Mouse (Mus musculus) embryonic facial prominence, embryonic 14.5 days (tissue): ENCODE results near the gene Rhobtb1. TPM values are rescaled to one million over a fixed set of nuclear protein-coding genes. Genes with fewer than 3 reads are reported as not detected.

ENCODE experiments used
- ATAC-seq: fragments of 200-750 bp; cut with Nextera tagmentation; 2 replicates; pipeline ENCODE4 v1.8.0; 2017; ENCODE audit warnings: low read depth, moderate number of reproducible peaks, moderate TSS enrichment
- DNase-seq: peaks from one replicate; pipeline ENCODE4 v3.0.0-alpha.2; 2015; ENCODE audit warnings: low spot score
- H3K27ac ChIP-seq: fragments of 300-500 bp; sonication (generic); replicated peaks from 2 replicates; pipeline ENCODE4 v1.5.1; 2014; ENCODE audit warnings: low read depth, mild to moderate bottlenecking, low read length, moderate library complexity
- H3K27me3 ChIP-seq: fragments of 300-500 bp; sonication (generic); replicated peaks from 2 replicates; pipeline ENCODE4 v1.6.1; 2014; ENCODE audit warnings: low read length; ENCODE audit not compliant: control insufficient read depth, insufficient read depth
- H3K36me3 ChIP-seq: fragments of 300-500 bp; sonication (generic); 2 replicates; pipeline ENCODE4 v1.6.1; 2014; ENCODE audit warnings: low read length, mixed read lengths; ENCODE audit not compliant: control insufficient read depth, insufficient read depth
- H3K4me1 ChIP-seq: fragments of 300-500 bp; sonication (generic); 2 replicates; pipeline ENCODE4 v1.6.1; 2014; ENCODE audit warnings: antibody characterized with exemption, low read length; ENCODE audit not compliant: control insufficient read depth, insufficient read depth
- H3K4me2 ChIP-seq: fragments of 300-500 bp; sonication (generic); 2 replicates; pipeline ENCODE4 v1.6.1; 2014; ENCODE audit warnings: low read depth, mild to moderate bottlenecking, low read length, moderate library complexity, mixed read lengths
- H3K4me3 ChIP-seq: fragments of 300-500 bp; sonication (generic); 2 replicates; pipeline ENCODE4 v1.5.1; 2014; ENCODE audit warnings: low read depth, mild to moderate bottlenecking, low read length
- H3K9ac ChIP-seq: fragments of 300-500 bp; sonication (generic); 2 replicates; pipeline ENCODE4 v1.6.1; 2014; ENCODE audit warnings: low read depth, mild to moderate bottlenecking, low read length, moderate library complexity, mixed read lengths
- H3K9me3 ChIP-seq: fragments of 300-500 bp; sonication (generic); 2 replicates; pipeline ENCODE4 v1.6.1; 2016; ENCODE audit warnings: low read length; ENCODE audit not compliant: control insufficient read depth
- WGBS: fragments of 180-500 bp; shearing (Covaris S2); extraction: QIAGEN DNeasy Blood & Tissue Kit; methylation state at CpG from one replicate; pipeline ENCODE4 v1.1.7; 2014; 5-methylcytosine and 5-hydroxymethylcytosine counted together
- polyA plus RNA-seq: library from polyadenylated mRNA; unstranded; fragments of >200 nt; fragmentation: Nextera tagmentation; extraction: Ambion mirVana; gene quantifications from 2 replicates; pipeline ENCODE4 v1.2.1, GENCODE M21; 2014

Rhobtb1 gene
- polyA plus RNA-seq, 1 experiment from 2014 or later: 28.0 TPM

GRCm38 (mm10) chr10:69247311-69248033 is 96.2 kb downstream of the Rhobtb1 start:
- Histone ChIP-seq H3K4me3 (no peak overlapping the region), H3K27me3 (no peaks in the 10 kb centered on the region), H3K9ac (no peak overlapping the region), H3K9me3 (no peaks in the 10 kb centered on the region), H3K4me1 (0 out of 2 replicates have a peak, but pooled peaks cover 4% of the 10 kb centered on the region), H3K27ac (no peak overlapping the region), H3K36me3 (peaks cover 21% of the 10 kb centered on the region), H3K4me2 (no peak overlapping the region)
- ATAC-seq: no peak
- DNase-seq: no peak
- 97% methylated on average over 7 of the region's 7 CpGs for WGBS

DNA sequence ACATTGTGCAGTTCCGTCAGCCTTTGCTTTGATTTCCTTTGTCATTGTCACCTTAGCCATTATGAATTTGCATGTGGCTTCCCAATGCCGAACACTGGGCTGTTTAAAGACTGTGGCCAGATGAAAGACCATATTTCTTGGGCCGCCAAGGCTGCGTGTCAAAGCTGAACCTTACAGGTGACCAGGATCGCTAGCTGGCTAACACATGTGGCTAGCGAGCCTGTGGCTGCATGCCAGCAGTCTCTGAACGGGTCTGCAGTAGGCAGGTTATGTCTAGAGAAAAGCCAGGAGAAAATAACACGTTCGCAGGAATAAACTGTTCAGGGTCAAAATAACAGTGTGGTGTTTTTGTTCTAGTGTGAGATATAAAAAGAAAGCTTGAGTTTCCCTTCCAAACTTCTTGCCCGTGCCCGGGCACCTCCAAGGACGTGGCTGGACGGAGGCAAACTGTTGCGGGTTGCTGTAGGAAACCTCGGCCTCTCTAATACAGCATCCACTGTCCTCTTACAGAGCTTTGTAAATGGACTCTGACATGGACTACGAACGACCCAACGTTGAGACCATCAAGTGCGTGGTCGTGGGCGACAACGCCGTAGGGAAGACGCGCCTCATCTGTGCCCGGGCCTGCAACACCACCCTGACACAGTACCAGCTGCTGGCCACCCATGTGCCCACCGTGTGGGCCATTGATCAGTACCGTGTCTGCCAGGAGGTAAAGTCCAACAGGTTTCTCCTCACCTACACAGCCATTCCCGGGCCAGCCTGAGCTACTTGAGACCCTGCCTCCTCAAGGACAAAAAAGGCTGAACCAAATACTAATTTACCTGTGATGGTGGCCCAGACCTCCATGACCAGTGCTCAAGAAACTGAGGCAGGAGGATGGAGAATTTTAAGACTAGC is 97.3 kb downstream of the Rhobtb1 start:
- no peak overlapping the region for H3K27ac ChIP-seq
- DNase-seq (no peak), ATAC-seq (no peak)
- no peak overlapping the region for H3K9ac ChIP-seq
- H3K36me3 ChIP-seq: peaks cover 21% of the 10 kb centered on the region
- peaks cover 9% of the 10 kb centered on the region for H3K4me1 ChIP-seq
- 87% methylated on average over 29 of the region's 29 CpGs for WGBS
- no peak overlapping the region for H3K4me2 ChIP-seq
- no peaks in the 10 kb centered on the region for H3K27me3 ChIP-seq
- H3K9me3 ChIP-seq: no peaks in the 10 kb centered on the region
- H3K4me3 ChIP-seq: no peak overlapping the region

GRCm38 (mm10) chr10:69251254-69251653 is 100.0 kb downstream of the Rhobtb1 start:
- Histone ChIP-seq H3K4me3 (no peak overlapping the region), H3K27ac (no peak overlapping the region), H3K27me3 (no peaks in the 10 kb centered on the region), H3K4me2 (no peak overlapping the region), H3K9ac (no peak overlapping the region), H3K9me3 (no peaks in the 10 kb centered on the region), H3K4me1 (peaks cover 20% of the 10 kb centered on the region), H3K36me3 (peaks cover 21% of the 10 kb centered on the region)
- ATAC-seq (no peak), DNase-seq (no peak)
- 74% methylated on average over 6 of the region's 6 CpGs for WGBS

DNA sequence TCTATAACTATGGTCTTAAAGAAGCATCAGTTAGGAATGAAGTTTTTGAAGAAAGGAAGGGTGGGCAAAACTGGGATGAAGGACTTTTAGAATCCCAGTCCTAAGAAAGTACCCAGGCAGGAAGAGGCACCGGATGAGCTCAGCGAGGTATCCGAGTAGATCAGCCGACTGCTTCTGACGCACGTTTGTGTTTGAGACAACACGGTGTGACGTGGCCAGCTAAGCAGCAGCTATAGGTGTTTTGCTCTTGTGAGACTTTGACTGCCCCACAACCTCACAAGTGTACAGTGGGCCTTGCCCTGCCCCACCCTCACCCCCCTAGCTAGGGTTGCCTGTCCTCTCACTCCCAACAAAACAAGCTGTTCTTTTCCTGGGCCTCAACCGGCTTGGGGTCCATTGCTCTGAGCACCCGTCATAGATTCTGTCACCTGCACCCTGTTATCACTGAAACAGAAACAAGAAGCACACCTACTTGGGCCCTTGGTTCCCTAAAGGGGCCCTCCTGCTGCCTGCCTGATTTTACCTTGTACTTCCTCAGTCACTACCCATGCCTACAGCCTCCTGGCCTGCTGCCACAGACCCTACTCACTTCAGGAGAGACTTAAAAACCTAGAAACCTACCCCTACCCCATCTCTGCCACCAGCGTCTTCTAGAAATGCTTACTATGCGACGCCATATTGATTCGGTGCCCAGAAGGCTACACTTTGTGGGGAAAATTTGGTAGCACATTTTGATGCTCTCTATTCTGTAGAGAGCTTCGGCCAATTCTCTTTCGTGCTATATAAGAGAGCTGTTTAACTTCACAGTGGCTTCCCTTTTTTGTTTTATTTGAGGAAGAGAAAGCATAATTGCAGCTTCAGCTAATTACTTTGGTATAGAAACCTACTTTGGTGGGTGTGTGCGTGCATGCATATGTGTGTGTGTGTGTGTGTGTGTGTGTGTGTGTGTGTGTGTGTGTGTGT is 101.2 kb downstream of the Rhobtb1 start:
- H3K4me3 ChIP-seq: no peak overlapping the region
- no peak overlapping the region for H3K9ac ChIP-seq
- H3K4me2 ChIP-seq: no peak overlapping the region
- H3K36me3 ChIP-seq: peaks cover 21% of the 10 kb centered on the region
- peak overlapping the region; percentile 79 for H3K27ac ChIP-seq
- no peak for DNase-seq
- H3K4me1 ChIP-seq: peaks cover 20% of the 10 kb centered on the region
- H3K9me3 ChIP-seq: no peaks in the 10 kb centered on the region
- H3K27me3 ChIP-seq: no peaks in the 10 kb centered on the region
- no peak for ATAC-seq
- WGBS: 88% methylated on average over 17 of the region's 17 CpGs

DNA sequence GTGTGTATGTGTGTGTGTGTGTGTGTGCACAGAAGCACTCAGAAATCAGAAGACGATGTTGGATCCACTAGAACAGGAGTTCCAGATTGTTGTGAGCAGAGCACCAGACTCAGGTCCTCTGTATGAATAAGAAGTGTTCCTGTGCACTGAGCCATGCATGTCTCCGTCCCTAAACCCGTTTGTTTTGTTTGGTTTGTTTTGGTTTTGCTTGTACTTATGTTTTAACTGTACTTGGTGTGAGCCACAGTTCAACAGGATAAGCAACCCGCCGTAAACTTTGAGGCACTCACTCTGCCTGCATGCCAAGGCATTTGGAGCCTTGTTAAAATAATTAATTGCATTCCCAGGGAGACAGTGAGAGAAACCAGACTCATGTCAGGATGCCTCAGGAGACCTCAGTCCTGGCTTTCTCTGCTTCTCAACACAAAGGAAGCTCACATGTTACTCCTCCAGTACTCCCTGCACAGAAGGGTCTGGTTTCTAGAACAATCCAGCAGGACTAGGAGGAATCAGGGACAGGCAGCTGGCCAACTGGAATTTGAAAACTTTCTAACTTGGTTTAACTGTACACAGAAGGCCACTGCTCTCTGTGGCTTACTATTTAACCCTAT is 101.9 kb downstream of the Rhobtb1 start:
- Histone ChIP-seq H3K9me3 (no peaks in the 10 kb centered on the region), H3K9ac (no peak overlapping the region), H3K4me1 (peaks cover 20% of the 10 kb centered on the region), H3K27me3 (no peaks in the 10 kb centered on the region), H3K4me3 (no peak overlapping the region), H3K27ac (peak overlapping the region; percentile 79), H3K4me2 (no peak overlapping the region), H3K36me3 (peaks cover 27% of the 10 kb centered on the region)
- DNase-seq: peak; percentile 89
- ATAC-seq: peak; percentile 85
- WGBS: 18% methylated on average over 5 of the region's 5 CpGs

DNA sequence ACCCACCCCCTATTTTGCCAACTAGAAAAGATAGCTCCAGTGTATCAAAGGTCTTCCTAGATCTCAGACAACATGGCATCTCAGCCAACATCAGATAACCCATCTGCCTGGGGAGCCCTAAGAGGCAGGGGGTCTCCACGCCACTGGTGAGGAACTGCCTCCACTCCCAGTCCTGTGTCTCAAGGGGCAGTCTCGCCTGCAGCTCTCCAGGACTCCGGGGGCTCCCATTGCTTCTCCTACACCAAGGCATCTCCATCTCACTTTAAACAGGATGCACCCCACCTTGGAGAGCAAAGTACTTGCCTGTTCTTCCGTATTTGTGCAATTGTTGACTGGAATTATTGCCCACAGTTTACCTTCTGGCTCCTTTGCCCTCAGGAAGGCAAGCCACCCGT is 102.4 kb downstream of the Rhobtb1 start:
- Histone ChIP-seq H3K36me3 (peaks cover 27% of the 10 kb centered on the region), H3K9ac (no peak overlapping the region), H3K4me3 (no peak overlapping the region), H3K9me3 (no peaks in the 10 kb centered on the region), H3K4me1 (peaks cover 20% of the 10 kb centered on the region), H3K27me3 (no peaks in the 10 kb centered on the region), H3K27ac (peak overlapping the region; percentile 79), H3K4me2 (no peak overlapping the region)
- no peak for DNase-seq
- 73% methylated on average over 5 of the region's 5 CpGs for whole genome bisulfite sequencing
- no peak for ATAC-seq

GRCm38 (mm10) chr10:69254390-69254847 is 103.2 kb downstream of the Rhobtb1 start:
- peak overlapping the region; percentile 79 for H3K27ac ChIP-seq
- H3K4me3 ChIP-seq: no peak overlapping the region
- peak; percentile 75 for DNase-seq
- peak; percentile 66 for ATAC-seq
- WGBS: 12% methylated on average over 8 of the region's 8 CpGs
- H3K27me3 ChIP-seq: no peaks in the 10 kb centered on the region
- peaks cover 20% of the 10 kb centered on the region for H3K4me1 ChIP-seq
- no peak overlapping the region for H3K4me2 ChIP-seq
- H3K9me3 ChIP-seq: no peaks in the 10 kb centered on the region
- H3K36me3 ChIP-seq: peaks cover 24% of the 10 kb centered on the region
- no peak overlapping the region for H3K9ac ChIP-seq

- H3K27me3 ChIP-seq: no peaks in the 10 kb centered on the region
- H3K9me3 ChIP-seq: no peaks in the 10 kb centered on the region
- peaks cover 20% of the 10 kb centered on the region for H3K4me1 ChIP-seq
- DNase-seq: no peak
- 61% methylated on average over 5 of the region's 5 CpGs for WGBS
- no peak overlapping the region for H3K9ac ChIP-seq
- H3K4me2 ChIP-seq: no peak overlapping the region
- no peak overlapping the region for H3K4me3 ChIP-seq
- H3K36me3 ChIP-seq: peaks cover 24% of the 10 kb centered on the region
- ATAC-seq: no peak
- H3K27ac ChIP-seq: no peak overlapping the region
Observed at GRCm38 (mm10) chr10:69255594-69255993, 104.4 kb downstream of the Rhobtb1 start.
